Mouse (Mus musculus): ENCODE measurements around the gene Hspa1b.
"Not testable (repeated sequence)": the region's sequence is repeated elsewhere in the genome, so short reads cannot be mapped to it uniquely, and the experiment has no call there.

Hspa1b gene

DNA sequence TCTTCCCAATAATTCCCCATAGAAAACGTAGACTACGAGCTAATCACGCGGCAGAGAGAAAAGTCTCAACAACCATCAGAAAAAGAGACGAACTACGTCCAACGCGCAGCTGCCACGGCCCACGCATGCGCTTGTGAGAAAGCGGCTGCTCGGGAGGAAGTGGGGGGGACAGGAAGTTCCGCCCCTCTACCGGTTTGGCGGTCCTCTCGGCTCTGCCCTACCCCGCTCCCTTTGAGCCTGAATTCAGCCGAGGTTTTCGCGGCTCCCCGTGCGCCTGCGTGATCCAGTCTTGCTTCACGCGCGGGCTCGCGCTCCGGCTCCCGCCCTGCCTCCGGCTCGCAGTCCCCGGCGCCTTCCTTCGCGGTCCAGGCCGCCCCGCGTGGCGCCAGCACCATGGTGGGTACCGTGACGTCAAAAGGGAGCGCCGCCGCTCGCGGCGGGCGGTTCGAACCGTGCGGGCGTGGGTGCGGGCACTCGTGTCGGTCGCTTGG, 22.7 kb upstream of the Hspa1b start, which contains the start of gene Lsm2:
TSS of gene Lsm2 (plus strand) at position 173 of the 491 bp plus-strand sequence.
- DNase-seq (ENCODE audit: low read depth) = peak; percentile 89

- DNase-seq (ENCODE audit: low read depth) = no peak
Measured at GRCm38 (mm10) chr17:34980655-34981054, 21.6 kb upstream of the Hspa1b start.

- DNase-seq (ENCODE audit: low read depth) = no peak
Measured at GRCm38 (mm10) chr17:34979631-34980030, 20.6 kb upstream of the Hspa1b start.

DNA sequence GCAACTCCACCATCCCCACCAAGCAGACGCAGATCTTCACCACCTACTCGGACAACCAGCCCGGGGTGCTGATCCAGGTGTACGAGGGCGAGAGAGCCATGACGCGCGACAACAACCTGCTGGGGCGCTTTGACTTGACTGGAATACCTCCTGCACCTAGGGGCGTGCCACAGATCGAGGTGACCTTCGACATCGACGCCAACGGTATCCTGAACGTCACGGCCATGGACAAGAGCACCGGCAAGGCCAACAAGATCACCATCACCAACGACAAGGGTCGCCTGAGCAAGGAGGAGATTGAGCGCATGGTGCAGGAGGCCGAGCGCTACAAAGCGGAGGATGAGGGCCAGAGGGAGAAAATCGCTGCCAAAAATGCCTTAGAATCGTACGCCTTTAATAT, 19.2 kb upstream of the Hspa1b start:
- DNase-seq (ENCODE audit: low read depth) = no peak

- no peak for DNase-seq (ENCODE audit: low read depth)
Measured at GRCm38 (mm10) chr17:34977000-34977399, 18.0 kb upstream of the Hspa1b start.

DNA sequence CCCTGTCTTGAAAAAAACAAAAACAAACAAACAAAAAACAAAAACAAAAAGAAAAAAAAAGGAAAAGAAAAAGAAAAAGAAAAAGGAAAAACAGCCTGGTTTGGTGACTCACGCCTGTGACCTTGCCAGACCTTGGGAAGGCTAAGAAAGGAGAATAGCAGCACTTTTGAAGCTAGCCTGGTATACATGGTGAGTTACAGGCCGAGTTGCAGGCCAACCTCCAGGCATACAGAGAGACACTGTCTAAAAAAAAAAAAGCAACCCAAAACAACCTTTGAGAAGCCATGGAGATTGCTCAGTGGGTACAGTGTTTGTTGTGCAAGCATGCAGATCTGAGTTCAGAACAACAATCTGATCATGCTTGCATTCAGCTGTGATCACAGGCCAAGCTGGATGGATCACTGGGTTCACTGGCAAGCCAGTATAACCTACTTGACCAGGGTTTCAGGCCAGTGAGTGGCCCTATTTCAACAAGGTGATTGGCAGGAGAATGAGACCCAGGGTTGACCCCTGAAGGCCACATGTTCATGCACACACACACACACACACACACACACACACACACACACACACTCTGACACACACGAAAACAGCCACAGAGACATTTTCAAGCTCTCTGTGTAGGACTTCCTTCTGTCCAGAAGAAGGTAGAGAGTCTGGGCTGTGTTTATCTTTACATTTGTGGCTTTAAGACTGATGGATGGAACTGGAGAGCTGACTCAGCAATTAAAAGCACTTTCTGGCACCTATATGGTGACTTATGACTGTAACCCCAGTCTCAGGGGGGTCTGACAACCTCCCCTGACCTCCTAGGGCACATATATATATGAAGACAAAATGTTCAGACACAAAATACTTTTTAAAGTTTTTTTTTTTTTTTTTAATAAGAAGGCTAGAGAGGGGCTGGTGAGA, 16.8 kb upstream of the Hspa1b start:
- DNase-seq (ENCODE audit: low read depth) = no peak

DNA sequence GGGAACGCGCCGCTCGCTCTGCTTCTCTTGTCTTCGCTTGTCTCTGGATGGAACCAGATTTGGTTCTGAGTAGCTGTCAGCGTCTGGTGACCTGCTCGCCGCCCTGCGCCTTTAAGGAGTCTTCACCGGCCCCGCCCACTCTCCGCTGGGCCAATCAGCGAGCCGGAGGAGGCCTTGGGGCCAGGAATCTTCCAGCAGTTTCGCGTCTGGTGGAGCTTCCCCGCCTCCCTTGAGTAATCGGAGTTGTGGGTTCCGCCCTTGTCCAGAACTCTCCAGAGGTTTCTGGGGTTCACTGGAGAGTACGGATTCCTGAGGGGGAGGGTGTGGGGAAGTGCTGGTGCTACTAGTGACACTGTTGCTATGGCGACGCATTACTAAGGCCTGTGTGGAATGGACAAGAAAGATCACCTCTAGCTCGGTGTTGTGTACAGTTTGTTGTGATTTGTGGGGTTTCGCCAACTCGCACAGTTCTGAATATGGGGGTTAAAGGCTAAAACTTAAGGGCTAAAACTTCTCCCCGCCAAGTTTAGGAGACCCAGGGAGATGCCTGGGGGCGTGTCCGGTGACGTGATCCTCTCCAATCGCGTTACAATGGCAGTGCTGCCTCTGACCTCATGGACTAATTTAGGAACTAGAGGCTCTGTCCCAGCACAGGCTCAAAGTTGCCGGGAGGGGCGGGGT, 13.2 kb upstream of the Hspa1b start, which contains the start of the genes Hspa1a and Hspa1l:
TSS of gene Hspa1a (minus strand) at position 88 of the 681 bp plus-strand sequence.
TSS of gene Hspa1l (plus strand) at position 635 of the 681 bp plus-strand sequence.
- DNase-seq (ENCODE audit: low read depth) = not testable (repeated sequence)

GRCm38 (mm10) chr17:34971694-34972068, 12.6 kb upstream of the Hspa1b start:
- DNase-seq (ENCODE audit: low read depth) = not testable (repeated sequence)

DNA sequence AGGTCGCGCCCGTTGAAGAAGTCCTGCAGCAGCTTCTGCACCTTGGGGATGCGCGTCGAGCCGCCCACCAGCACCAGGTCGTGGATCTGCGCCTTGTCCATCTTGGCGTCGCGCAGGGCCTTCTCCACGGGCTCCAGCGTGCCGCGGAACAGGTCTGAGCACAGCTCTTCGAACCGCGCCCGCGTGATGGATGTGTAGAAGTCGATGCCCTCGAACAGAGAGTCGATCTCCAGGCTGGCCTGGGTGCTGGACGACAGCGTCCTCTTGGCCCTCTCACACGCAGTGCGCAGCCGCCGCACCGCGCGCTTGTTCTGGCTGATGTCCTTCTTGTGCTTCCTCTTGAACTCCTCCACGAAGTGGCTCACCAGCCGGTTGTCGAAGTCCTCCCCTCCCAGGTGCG, 11.8 kb upstream of the Hspa1b start:
- DNase-seq (ENCODE audit: low read depth) = not testable (repeated sequence)

GRCm38 (mm10) chr17:34969822-34970221, 10.8 kb upstream of the Hspa1b start, which contains the start of gene Gm20481:
Gene Gm20481, plus strand, starts transcription at chr17:34969912.
- DNase-seq (ENCODE audit: low read depth) = not testable (repeated sequence)

- no peak for DNase-seq (ENCODE audit: low read depth)
Measured at GRCm38 (mm10) chr17:34965627-34966026, 6.6 kb upstream of the Hspa1b start.

DNA sequence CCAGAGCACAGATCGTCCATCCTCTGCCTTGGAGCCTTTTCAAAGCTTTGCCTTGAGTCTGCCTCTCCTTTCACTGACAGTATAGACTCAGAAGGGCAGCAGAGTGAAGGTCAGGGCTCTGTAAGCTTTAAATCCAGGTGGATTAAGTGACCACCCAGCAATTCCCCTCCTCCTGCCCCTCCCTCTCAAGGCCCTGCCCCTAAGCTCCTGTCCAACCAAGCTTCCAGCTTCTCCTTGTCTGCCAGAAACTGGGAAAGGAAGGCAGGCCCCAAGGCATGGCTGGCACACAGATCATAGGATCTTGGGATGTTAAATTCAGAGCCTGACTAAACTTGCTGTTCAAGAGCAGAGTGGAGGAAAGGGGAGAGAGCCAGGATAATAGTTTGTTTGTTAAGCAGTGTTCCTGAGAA, 5.6 kb upstream of the Hspa1b start:
- no peak for DNase-seq (ENCODE audit: low read depth)

DNA sequence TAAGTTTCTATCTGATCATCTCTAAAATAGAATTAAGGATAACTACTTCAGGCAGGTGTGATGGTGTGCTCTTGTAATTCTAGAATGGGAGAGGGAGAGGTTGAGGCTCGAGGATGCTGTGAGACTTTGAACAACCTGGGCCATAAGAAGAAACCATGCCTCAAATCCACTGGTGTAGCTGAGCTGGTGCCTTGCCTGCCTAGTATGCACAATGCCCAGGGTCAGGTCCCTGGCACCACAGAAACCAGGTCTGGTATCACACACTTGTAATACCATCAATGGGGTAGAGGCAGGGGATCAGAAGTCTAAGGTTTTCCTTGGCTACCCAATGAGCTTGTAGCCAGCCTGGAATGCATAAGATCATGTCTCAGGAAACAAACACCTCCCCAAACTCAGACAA, 3.8 kb upstream of the Hspa1b start:
- DNase-seq (ENCODE audit: low read depth) = no peak

DNA sequence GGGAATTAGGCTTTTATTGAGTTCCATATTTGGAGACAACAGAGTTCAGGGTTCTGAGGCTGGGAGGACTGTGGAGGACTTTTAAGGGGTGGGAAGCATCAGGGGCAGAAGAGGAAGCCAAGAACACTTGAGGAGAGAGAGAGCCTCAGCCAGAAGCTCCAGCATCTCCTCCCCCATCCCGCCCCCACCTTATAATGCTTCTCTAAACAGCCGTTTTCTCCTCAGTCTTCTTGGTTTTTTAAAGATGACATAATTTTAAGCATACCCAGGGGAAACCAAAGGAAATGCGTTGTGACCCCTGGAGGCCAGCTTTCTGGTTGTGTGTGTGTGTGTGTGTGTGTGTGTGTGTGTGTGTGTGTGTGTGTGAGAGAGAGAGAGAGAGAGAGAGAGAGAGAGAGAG, 3.1 kb upstream of the Hspa1b start:
- no peak for DNase-seq (ENCODE audit: low read depth)

GRCm38 (mm10) chr17:34960702-34961493, 1.9 kb upstream of the Hspa1b start:
- no peak for DNase-seq (ENCODE audit: low read depth)

GRCm38 (mm10) chr17:34959881-34960515, 960 bp upstream of the Hspa1b start:
- no peak for DNase-seq (ENCODE audit: low read depth)

DNA sequence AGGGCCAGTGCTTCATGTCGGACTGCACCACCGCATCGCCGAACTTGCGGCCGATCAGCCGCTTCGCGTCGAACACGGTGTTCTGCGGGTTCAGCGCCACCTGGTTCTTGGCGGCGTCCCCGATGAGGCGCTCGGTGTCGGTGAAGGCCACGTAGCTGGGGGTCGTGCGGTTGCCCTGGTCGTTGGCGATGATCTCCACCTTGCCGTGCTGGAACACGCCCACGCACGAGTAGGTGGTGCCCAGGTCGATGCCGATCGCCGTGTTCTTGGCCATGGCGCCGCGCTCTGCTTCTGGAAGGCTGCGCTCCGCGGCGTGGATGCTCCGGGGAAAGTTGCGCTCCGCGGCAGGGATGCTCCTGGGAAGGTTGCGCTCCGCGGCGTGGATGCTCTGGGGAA, 306 bp downstream of the Hspa1b start:
- DNase-seq (ENCODE audit: low read depth) = not testable (repeated sequence)

- not testable (repeated sequence) for DNase-seq (ENCODE audit: low read depth)
Measured at GRCm38 (mm10) chr17:34957966-34958365, 1.1 kb downstream of the Hspa1b start.

DNA sequence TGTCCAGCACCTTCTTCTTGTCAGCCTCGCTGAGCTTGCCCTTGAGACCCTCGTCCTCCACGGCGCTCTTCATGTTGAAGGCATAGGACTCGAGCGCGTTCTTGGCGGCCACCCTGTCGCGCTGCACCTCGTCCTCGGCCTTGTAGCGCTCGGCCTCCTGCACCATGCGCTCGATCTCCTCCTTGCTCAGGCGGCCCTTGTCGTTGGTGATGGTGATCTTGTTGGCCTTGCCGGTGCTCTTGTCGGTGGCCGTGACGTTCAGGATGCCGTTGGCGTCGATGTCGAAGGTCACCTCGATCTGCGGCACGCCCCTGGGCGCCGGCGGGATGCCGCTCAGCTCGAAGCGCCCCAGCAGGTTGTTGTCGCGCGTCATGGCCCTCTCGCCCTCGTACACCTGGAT, 1.7 kb downstream of the Hspa1b start:
- not testable (repeated sequence) for DNase-seq (ENCODE audit: low read depth)

- no peak for DNase-seq (ENCODE audit: low read depth)
Measured at GRCm38 (mm10) chr17:34956340-34956739, 2.7 kb downstream of the Hspa1b start.

DNA sequence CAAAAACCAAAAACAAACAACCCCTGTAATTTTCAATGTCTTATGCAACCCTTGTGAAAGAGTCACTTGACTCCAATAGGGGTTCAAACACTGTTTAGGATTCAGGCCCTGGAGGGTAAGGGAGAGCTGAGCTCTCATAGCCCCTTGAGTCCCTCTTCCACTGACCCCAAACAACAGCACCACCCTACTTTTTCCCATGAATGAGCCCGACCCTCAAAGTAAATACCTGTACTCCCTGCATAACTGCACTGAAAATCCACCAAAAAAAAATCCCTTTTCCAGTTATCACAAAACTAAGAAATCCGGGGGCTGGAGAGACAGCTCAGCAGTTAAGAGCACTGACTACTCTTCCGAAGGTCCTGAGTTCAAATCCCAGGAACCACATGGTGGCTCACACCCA, 3.2 kb downstream of the Hspa1b start:
- no peak for DNase-seq (ENCODE audit: low read depth)
